Mouse (Mus musculus) cerebellum, adult 2 months (tissue): ENCODE data around the gene Coro2a. TPM values are rescaled to one million over a fixed set of nuclear protein-coding genes. Genes with fewer than 3 reads are reported as not detected.

Experiments used
- DNase-seq, 2 experiments: peaks; one replicate each; pipeline ENCODE4 v3.0.0; 2021
- H3K27ac ChIP-seq: fragments of 200-500 bp; 2 replicates; pipeline ENCODE4 v1.5.1; 2012; ENCODE audit warnings: low read length, control low read depth, inconsistent platforms; ENCODE audit not compliant: insufficient read depth
- H3K27me3 ChIP-seq: fragments of 200-500 bp; 2 replicates; pipeline ENCODE4 v1.6.1; 2012; ENCODE audit warnings: inconsistent platforms, mild to moderate bottlenecking, low read length, moderate library complexity; ENCODE audit not compliant: control insufficient read depth, insufficient read depth
- H3K4me1 ChIP-seq: fragments of 200-500 bp; 2 replicates; pipeline ENCODE4 v1.6.1; 2011; ENCODE audit warnings: low read length; ENCODE audit not compliant: control insufficient read depth, insufficient read depth
- H3K4me3 ChIP-seq: fragments of 200-500 bp; replicated peaks from 2 replicates; pipeline ENCODE3; 2011; ENCODE audit warnings: mild to moderate bottlenecking, low read depth, low read length, control low read depth; ENCODE audit not compliant: insufficient read depth
- CTCF ChIP-seq: fragments of 200-500 bp; IDR thresholded peaks from 2 replicates; pipeline ENCODE4 v1.5.1; 2011; ENCODE audit warnings: low read depth, mild to moderate bottlenecking, control low read depth, low read length, moderate library complexity, borderline replicate concordance; ENCODE audit not compliant: insufficient read depth
- POLR2A ChIP-seq: fragments of 200-500 bp; IDR thresholded peaks from 2 replicates; pipeline ENCODE4 v1.6.1; 2011; ENCODE audit warnings: low read length, control low read depth, borderline replicate concordance; ENCODE audit not compliant: insufficient read depth
- WGBS: fragments of 180-500 bp; shearing (Covaris S2); methylation state at CpG from one replicate; pipeline ENCODE4 v1.1.7; 2018; 5-methylcytosine and 5-hydroxymethylcytosine counted together
- polyA plus RNA-seq: library from polyadenylated mRNA; depleted of rRNA; stranded (reverse); fragments of >200 nt; gene quantifications from 2 replicates; pipeline ENCODE4 v1.2.3, GENCODE M21; 2012

Coro2a gene
- polyA plus RNA-seq, 1 experiment, result 26.6 TPM

DNA sequence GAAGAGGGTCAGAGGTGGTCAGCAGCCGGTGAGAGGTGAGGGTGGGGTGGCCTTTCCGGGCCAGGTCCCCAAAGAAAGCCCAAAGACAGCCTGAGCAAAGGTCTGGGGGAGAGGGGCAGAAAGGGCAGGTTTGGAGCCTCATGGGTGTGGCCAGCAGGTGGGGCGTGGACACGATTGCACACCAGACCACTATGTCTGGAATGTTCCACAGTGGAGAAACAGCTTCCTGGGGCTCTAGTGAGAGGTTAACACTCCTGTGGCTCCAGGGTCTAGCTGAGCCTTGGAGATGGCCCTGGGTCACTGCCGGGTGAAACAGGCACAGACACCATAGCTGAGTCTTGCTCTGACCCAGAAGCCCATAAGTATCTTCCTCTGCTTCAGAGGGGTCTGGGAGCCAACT is 21.0 kb upstream of the Coro2a start:
- 97% methylated on average over 5 of the region's 5 CpGs for WGBS
- Histone ChIP-seq H3K4me1 (peaks cover 21% of the 10 kb centered on the region), H3K27ac (no peak overlapping the region), H3K4me3 (no peak overlapping the region), H3K27me3 (no peaks in the 10 kb centered on the region)
- TF ChIP-seq CTCF, result no peak
- TF ChIP-seq POLR2A, result no peak
- DNase-seq, result no peak

DNA sequence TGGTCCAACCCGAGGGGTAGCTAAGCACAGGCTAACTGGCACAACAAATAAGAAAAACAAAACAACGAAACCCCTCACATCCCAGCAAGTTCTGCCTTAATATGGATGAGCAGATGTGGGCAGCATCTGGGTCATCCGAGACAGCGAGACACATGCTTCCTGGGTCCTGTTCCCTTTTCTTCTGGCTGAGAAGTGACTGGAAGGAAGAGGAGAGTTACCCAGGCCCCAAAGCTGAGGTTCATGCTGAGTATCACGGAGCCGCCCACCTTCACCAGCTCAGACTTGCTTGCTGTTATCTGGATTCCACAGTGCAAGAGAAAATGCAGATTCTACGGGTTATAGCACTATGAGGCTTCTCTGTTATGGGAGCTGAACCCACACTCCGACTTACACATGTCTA is 18.9 kb upstream of the Coro2a start:
- Histone ChIP-seq H3K27me3 (no peaks in the 10 kb centered on the region), H3K4me3 (no peak overlapping the region), H3K4me1 (peaks cover 22% of the 10 kb centered on the region), H3K27ac (no peak overlapping the region)
- no peak for DNase-seq
- no peak for TF ChIP-seq CTCF
- TF ChIP-seq POLR2A, result no peak
- WGBS, result 91% methylated on average over 8 of the region's 8 CpGs

DNA sequence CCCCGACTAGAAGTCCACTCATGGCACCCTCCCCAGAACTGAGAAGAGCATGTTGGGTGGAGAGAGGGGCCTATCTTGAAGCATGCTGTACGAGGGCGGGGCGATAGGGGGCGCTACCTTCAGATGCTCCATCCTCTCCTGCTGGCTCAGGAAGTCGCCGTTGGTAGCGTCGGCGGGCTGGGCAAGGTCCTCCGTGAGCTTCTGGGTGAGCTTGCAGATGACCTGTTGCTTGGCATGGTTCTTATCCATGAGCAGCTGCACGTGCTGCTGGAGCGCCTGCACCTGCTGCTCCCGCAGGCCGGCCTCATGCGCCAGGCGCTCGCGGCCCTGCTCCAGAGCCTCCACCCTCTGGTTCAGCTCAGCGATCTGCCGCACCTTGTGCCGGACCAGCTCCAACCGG is 18.3 kb upstream of the Coro2a start:
- TF ChIP-seq POLR2A (no peak), CTCF (peak; percentile 66)
- peak in 1 of 2 experiments; percentile 44 for DNase-seq
- Histone ChIP-seq H3K27ac (no peak overlapping the region), H3K4me1 (peaks cover 22% of the 10 kb centered on the region), H3K27me3 (no peaks in the 10 kb centered on the region), H3K4me3 (no peak overlapping the region)
- WGBS, result 10% methylated on average over 23 of the region's 23 CpGs

DNA sequence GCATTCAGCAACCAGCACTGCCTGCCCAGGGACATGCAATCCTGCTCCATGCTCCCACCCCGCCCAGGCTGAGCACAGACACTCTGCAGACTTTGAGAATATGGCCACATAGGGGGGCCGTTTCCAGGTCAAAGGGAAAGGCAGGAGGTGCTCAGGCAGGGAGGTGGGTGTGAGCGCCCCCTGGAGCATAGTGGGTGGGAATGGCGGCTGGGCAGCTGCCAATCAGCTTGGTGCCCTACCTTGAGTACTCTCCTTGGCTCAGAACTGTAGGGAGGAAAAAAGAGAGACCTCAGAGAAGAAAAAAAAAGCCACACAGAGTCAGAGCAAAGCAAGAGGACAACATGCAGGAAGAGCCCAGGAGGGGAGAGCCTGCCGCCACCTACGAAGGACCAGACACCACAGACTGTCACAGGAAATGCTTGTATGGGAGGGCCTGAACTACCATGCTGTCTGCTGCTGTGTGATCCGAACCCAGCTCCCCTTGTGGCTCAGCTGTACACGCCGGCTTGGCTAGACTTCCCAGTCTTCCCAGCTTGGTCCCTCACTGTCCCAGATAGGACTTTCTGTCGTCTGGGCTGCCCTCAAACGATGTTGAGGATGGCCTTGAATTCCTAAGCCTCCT is 16.3 kb upstream of the Coro2a start:
- H3K27me3 ChIP-seq, result no peaks in the 10 kb centered on the region
- H3K4me1 ChIP-seq, result peaks cover 12% of the 10 kb centered on the region
- no peak overlapping the region for H3K27ac ChIP-seq
- DNase-seq, result no peak
- no peak overlapping the region for H3K4me3 ChIP-seq
- WGBS, result 80% methylated on average over 11 of the region's 11 CpGs
- TF ChIP-seq CTCF (peak; percentile 28; the same call in 1 of the 2 replicates), POLR2A (no peak)

DNA sequence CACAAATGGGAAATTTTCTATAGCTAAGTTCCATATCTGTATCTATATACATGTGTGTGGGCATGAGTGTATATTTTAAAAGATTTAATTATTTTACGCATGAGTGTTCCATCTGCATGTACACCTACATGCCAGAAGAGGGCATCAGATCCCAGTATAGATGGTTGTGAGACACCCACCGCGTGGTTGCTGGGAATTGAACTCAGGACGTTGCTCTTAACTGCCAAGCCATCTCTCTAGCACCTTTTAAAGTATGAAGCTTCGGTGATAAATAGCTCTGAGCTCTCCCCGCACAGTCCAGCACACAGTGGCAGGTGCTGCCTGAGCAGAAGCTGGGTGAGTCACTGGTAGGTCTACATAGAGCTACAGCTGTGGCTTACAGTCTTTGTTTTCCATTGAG is 15.4 kb upstream of the Coro2a start:
- 78% methylated on average over 6 of the region's 6 CpGs for WGBS
- no peak overlapping the region for H3K4me3 ChIP-seq
- H3K27ac ChIP-seq, result no peak overlapping the region
- peaks cover 12% of the 10 kb centered on the region for H3K4me1 ChIP-seq
- no peak for DNase-seq
- TF ChIP-seq CTCF, result peak; percentile 51; the same call in 1 of the 2 replicates
- TF ChIP-seq POLR2A, result no peak
- no peaks in the 10 kb centered on the region for H3K27me3 ChIP-seq

DNA sequence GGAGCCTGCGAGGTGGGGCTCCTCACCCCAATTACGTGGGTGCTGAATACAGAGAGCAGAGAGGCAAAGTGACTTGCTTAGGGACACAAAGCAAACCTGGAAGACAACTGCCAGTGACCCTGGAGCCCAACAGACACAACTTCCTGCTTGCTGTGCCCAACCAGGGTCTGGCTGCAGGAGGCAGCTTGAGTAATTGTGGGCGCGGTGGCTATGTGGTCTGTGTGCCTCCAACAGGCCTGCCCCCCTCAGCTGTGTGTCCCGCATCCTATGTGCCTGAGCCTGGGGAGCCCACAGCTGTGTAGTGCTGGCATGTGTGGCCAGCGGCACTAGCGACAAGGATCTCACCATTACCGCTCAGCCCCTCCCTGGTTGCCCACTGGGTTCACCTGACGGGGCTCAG is 12.6 kb upstream of the Coro2a start:
- Histone ChIP-seq H3K27ac (no peak overlapping the region), H3K4me3 (no peak overlapping the region), H3K27me3 (no peaks in the 10 kb centered on the region), H3K4me1 (peaks cover 6% of the 10 kb centered on the region; the same call in 1 of the 2 replicates)
- DNase-seq, result no peak
- TF ChIP-seq POLR2A (no peak), CTCF (no peak)
- 92% methylated on average over 9 of the region's 9 CpGs for WGBS

DNA sequence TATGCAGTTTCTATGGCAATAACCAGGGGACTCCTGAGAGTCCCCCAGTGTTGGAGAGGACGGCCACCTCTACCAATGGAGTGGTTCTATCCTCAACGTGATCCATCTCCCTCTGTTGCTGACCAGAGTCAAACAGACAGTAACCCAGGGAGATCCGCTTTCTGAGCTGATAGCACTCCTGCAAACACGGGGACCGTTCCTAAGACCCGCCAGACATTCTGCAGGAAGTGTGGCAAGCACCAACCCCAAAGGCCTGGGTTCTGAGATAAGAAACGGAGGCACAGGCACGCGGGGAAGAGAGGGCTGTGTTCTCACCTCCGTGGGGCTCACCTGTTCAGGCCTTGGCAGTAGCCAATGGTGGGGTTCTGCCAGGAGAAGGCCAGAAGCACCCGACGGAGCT is 11.6 kb upstream of the Coro2a start:
- TF ChIP-seq CTCF (no peak), POLR2A (no peak)

DNA sequence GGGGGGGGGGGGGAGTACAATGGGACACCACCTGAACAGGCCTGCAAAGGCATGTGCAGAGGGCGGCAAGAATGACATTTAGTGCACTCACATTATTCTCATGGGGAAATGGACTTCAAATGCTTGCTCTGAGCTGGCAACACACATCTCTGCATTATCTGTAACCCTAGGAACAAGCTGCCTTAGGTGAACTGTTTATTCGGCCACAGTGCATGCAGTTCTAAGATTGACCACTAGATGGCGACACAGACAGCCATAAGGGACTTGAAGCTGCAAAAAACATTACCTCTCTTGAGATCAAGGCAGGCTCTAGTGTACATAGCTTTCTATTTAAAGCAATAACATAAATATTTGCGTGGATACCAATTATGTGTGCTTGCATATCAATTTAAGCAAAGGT is 9.2 kb upstream of the Coro2a start:
- peaks cover 6% of the 10 kb centered on the region; the same call in 1 of the 2 replicates for H3K4me1 ChIP-seq
- H3K27me3 ChIP-seq, result no peaks in the 10 kb centered on the region
- no peak for TF ChIP-seq POLR2A
- TF ChIP-seq CTCF, result peak; percentile 84
- 5% methylated on average over 4 of the region's 4 CpGs for WGBS
- DNase-seq, result peak; percentile 80 to 90
- no peak overlapping the region for H3K27ac ChIP-seq
- H3K4me3 ChIP-seq, result no peak overlapping the region

More for the DNA sequence above, 11.6 kb upstream of the Coro2a start:
- 88% methylated on average over 12 of the region's 12 CpGs for WGBS
- no peak for DNase-seq
- Histone ChIP-seq H3K27ac (no peak overlapping the region), H3K4me3 (no peak overlapping the region), H3K27me3 (no peaks in the 10 kb centered on the region), H3K4me1 (peaks cover 6% of the 10 kb centered on the region; the same call in 1 of the 2 replicates)
